Mouse (Mus musculus) urinary bladder, adult 18-20 months (tissue): ENCODE measurements around the gene Clk2.

ENCODE experiments used
- DNase-seq, 2 experiments: peaks; one replicate each; pipeline ENCODE4 v3.0.0; 2022; ENCODE audit warnings: low spot score in 2 of 2, mixed read lengths in 2 of 2

Clk2 gene

GRCm38 (mm10) chr3:89221167-89221566, 56.6 kb downstream of the Clk2 start:
- DNase-seq = no peak

GRCm38 (mm10) chr3:89224796-89225195, 60.2 kb downstream of the Clk2 start:
- no peak for DNase-seq

- DNase-seq = no peak
These were observed 60.8 kb downstream of the Clk2 start for GRCm38 (mm10) chr3:89225321-89225815.

- no peak for DNase-seq
These were observed 61.3 kb downstream of the Clk2 start for GRCm38 (mm10) chr3:89225918-89226317.

- DNase-seq = no peak
These were observed 61.8 kb downstream of the Clk2 start for GRCm38 (mm10) chr3:89226361-89226760.
